Mouse (Mus musculus) inflammation-experienced regulatory T-cells, adult 16 weeks (primary cell): Measurements from ENCODE around the gene Mef2c. TPM values are rescaled to one million over a fixed set of nuclear protein-coding genes. Genes with fewer than 3 reads are reported as not detected.

Experiments
- polyA plus RNA-seq: library from polyadenylated mRNA; unstranded; fragments of 100-300 nt; shearing (Covaris generic); gene quantifications from one replicate; pipeline ENCODE4 v1.2.1, GENCODE M21; 2017

The Mef2c gene
- polyA plus RNA-seq, result 4.0 TPM

DNA sequence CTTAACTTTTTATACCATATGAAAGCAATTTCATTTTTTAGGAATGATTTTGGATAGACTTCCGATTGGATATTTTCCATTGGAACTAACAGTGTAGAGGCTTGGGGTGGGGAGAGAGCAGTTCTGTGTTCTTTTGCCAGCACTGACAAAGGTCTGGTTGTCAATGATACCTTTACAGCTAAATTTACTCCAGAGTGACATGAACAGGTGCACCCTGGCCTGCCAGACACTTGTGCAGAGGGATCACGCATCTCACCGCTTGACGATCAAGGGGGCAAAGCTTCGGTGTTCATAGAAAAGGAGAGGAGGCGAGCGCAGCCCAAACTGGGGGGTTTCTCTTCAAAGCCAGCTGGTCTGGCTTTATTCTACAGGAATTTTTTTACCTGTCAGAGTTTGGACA is at the start of gene Mef2c:
Mef2c (plus strand) TSS at position 116 of the 400 bp plus-strand sequence.

